Mouse (Mus musculus) heart, postnatal 0 days (tissue): ENCODE data around the gene Olfr905.

Source experiments
- CTCF ChIP-seq: IDR thresholded peaks from 2 replicates; pipeline ENCODE4 v1.5.1; 2016; ENCODE audit warnings: antibody characterized with exemption, control low read depth, low read depth
- EP300 ChIP-seq: IDR thresholded peaks from 2 replicates; pipeline ENCODE4 v1.6.1; 2016; ENCODE audit warnings: antibody characterized with exemption, low read depth

DNA sequence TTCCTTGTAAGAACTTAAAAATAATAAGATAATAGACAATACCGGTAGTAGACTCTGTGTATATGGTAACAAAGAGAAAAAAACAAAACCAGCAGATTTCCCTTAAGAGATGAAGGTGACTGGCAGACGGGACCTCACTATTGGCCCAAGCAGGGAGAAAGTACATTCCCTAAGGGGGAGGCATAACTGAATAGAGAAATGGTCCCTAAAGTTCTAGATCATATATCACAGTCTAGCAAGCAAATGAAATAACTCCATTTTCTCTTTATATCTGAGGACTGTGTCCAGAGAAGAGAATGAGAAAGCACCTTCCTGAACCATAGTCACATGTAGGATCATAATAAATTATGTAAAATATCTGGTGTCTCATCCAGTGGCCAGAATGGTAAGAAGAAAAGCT lies 24.6 kb downstream of the Olfr905 start, which contains the start of gene Olfr907:
- TF ChIP-seq CTCF, result no peak
- no peak for TF ChIP-seq EP300
